Mouse (Mus musculus): Measurements from ENCODE around the gene Tmem150a. TPM values are rescaled to one million over a fixed set of nuclear protein-coding genes. Genes with fewer than 3 reads are reported as not detected.

Gene Tmem150a
- polyA plus RNA-seq (2014; fragmentation: Nextera tagmentation; extraction: Ambion mirVana): 15.4 and 28.7 TPM in 2 replicates

- H3K4me3 ChIP-seq (ENCODE audit: low read depth, low read length): peak within 1 kb of the TSS; percentile 46
- peak within 1 kb of the TSS; percentile 61 for H3K4me2 ChIP-seq (ENCODE audit: low read depth, low read length)
- peak within 1 kb of the TSS; percentile 52 for H3K27ac ChIP-seq (ENCODE audit: low read depth, low read length)
- no peaks in the 10 kb centered on the region for H3K27me3 ChIP-seq (ENCODE audit: control insufficient read depth, insufficient read depth, low read length)
- ATAC-seq (ENCODE audit: low read depth): peak; percentile 90
- H3K4me1 ChIP-seq (ENCODE audit: control insufficient read depth, insufficient read depth, low read length): 0 out of 2 replicates have a peak, but pooled peaks cover 9% of the 10 kb centered on the region
- 0% methylated on average over 64 of the region's 71 CpGs for WGBS
- peak within 1 kb of the TSS; percentile 72 for H3K9ac ChIP-seq (replicated peaks; ENCODE audit: low read depth, low read length)
- H3K9me3 ChIP-seq (ENCODE audit: control insufficient read depth, low read length): no peaks in the 10 kb centered on the region
- peaks cover 13% of the 10 kb centered on the region; the same call in 1 of the 2 replicates for H3K36me3 ChIP-seq (ENCODE audit: control insufficient read depth, insufficient read depth, low read length)
Observed at GRCm38 (mm10) chr6:72355066-72355911, at the start of gene Tmem150a. Gene Tmem150a, plus strand, starts transcription at chr6:72355447.

GRCm38 (mm10) chr6:72312198-72312597 lies 43.0 kb upstream of the Tmem150a start:
- 96% methylated on average over 3 of the region's 3 CpGs for WGBS
- H3K9me3 ChIP-seq (ENCODE audit: control insufficient read depth, low read length): no peaks in the 10 kb centered on the region
- H3K4me3 ChIP-seq (ENCODE audit: low read depth, low read length): no peak overlapping the region
- no peaks in the 10 kb centered on the region for H3K4me1 ChIP-seq (ENCODE audit: control insufficient read depth, insufficient read depth, low read length)
- no peak overlapping the region for H3K9ac ChIP-seq (replicated peaks; ENCODE audit: low read depth, low read length)
- no peak overlapping the region for H3K4me2 ChIP-seq (ENCODE audit: low read depth, low read length)
- no peak overlapping the region for H3K27ac ChIP-seq (ENCODE audit: low read depth, low read length)
- peaks cover 6% of the 10 kb centered on the region; the same call in 1 of the 2 replicates for H3K36me3 ChIP-seq (ENCODE audit: control insufficient read depth, insufficient read depth, low read length)
- no peaks in the 10 kb centered on the region for H3K27me3 ChIP-seq (ENCODE audit: control insufficient read depth, insufficient read depth, low read length)
- ATAC-seq (ENCODE audit: low read depth): no peak

- no peak overlapping the region for H3K27ac ChIP-seq (ENCODE audit: low read depth, low read length)
- no peaks in the 10 kb centered on the region for H3K9me3 ChIP-seq (ENCODE audit: control insufficient read depth, low read length)
- 87% methylated on average over 11 of the region's 11 CpGs for WGBS
- no peaks in the 10 kb centered on the region for H3K27me3 ChIP-seq (ENCODE audit: control insufficient read depth, insufficient read depth, low read length)
- no peak overlapping the region for H3K4me2 ChIP-seq (ENCODE audit: low read depth, low read length)
- no peak overlapping the region for H3K9ac ChIP-seq (replicated peaks; ENCODE audit: low read depth, low read length)
- no peak for ATAC-seq (ENCODE audit: low read depth)
- no peak overlapping the region for H3K4me3 ChIP-seq (ENCODE audit: low read depth, low read length)
- no peaks in the 10 kb centered on the region for H3K4me1 ChIP-seq (ENCODE audit: control insufficient read depth, insufficient read depth, low read length)
- peaks cover 12% of the 10 kb centered on the region for H3K36me3 ChIP-seq (ENCODE audit: control insufficient read depth, insufficient read depth, low read length)
Observed at GRCm38 (mm10) chr6:72313124-72313867, 42.0 kb upstream of the Tmem150a start.

GRCm38 (mm10) chr6:72315384-72315783 lies 39.9 kb upstream of the Tmem150a start:
- H3K27me3 ChIP-seq (ENCODE audit: control insufficient read depth, insufficient read depth, low read length): no peaks in the 10 kb centered on the region
- no peak for ATAC-seq (ENCODE audit: low read depth)
- no peak overlapping the region for H3K4me3 ChIP-seq (ENCODE audit: low read depth, low read length)
- H3K4me2 ChIP-seq (ENCODE audit: low read depth, low read length): no peak overlapping the region
- no peak overlapping the region for H3K9ac ChIP-seq (replicated peaks; ENCODE audit: low read depth, low read length)
- no peaks in the 10 kb centered on the region for H3K4me1 ChIP-seq (ENCODE audit: control insufficient read depth, insufficient read depth, low read length)
- H3K27ac ChIP-seq (ENCODE audit: low read depth, low read length): no peak overlapping the region
- H3K36me3 ChIP-seq (ENCODE audit: control insufficient read depth, insufficient read depth, low read length): peaks cover 32% of the 10 kb centered on the region
- H3K9me3 ChIP-seq (ENCODE audit: control insufficient read depth, low read length): no peaks in the 10 kb centered on the region
- 86% methylated on average over 2 of the region's 2 CpGs for WGBS

- Histone ChIP-seq H3K36me3 (ENCODE audit: control insufficient read depth, insufficient read depth, low read length) (peaks cover 39% of the 10 kb centered on the region), H3K9me3 (ENCODE audit: control insufficient read depth, low read length) (no peaks in the 10 kb centered on the region), H3K27ac (ENCODE audit: low read depth, low read length) (no peak overlapping the region), H3K9ac (replicated peaks; ENCODE audit: low read depth, low read length) (no peak overlapping the region), H3K4me1 (ENCODE audit: control insufficient read depth, insufficient read depth, low read length) (no peaks in the 10 kb centered on the region), H3K4me3 (ENCODE audit: low read depth, low read length) (no peak overlapping the region), H3K27me3 (ENCODE audit: control insufficient read depth, insufficient read depth, low read length) (no peaks in the 10 kb centered on the region), H3K4me2 (ENCODE audit: low read depth, low read length) (no peak overlapping the region)
- no peak for ATAC-seq (ENCODE audit: low read depth)
- WGBS: 96% methylated on average over 1 of the region's 1 CpGs
Observed at GRCm38 (mm10) chr6:72316044-72316443, 39.2 kb upstream of the Tmem150a start.

GRCm38 (mm10) chr6:72318440-72318839 lies 36.8 kb upstream of the Tmem150a start:
- Histone ChIP-seq H3K4me2 (ENCODE audit: low read depth, low read length) (no peak overlapping the region), H3K27ac (ENCODE audit: low read depth, low read length) (no peak overlapping the region), H3K4me1 (ENCODE audit: control insufficient read depth, insufficient read depth, low read length) (no peaks in the 10 kb centered on the region), H3K4me3 (ENCODE audit: low read depth, low read length) (no peak overlapping the region), H3K36me3 (ENCODE audit: control insufficient read depth, insufficient read depth, low read length) (peaks cover 47% of the 10 kb centered on the region), H3K27me3 (ENCODE audit: control insufficient read depth, insufficient read depth, low read length) (no peaks in the 10 kb centered on the region), H3K9me3 (ENCODE audit: control insufficient read depth, low read length) (no peaks in the 10 kb centered on the region), H3K9ac (replicated peaks; ENCODE audit: low read depth, low read length) (no peak overlapping the region)
- no peak for ATAC-seq (ENCODE audit: low read depth)
- 86% methylated on average over 5 of the region's 5 CpGs for WGBS

GRCm38 (mm10) chr6:72319019-72319418 lies 36.2 kb upstream of the Tmem150a start:
- H3K4me1 ChIP-seq (ENCODE audit: control insufficient read depth, insufficient read depth, low read length): no peaks in the 10 kb centered on the region
- H3K27ac ChIP-seq (ENCODE audit: low read depth, low read length): no peak overlapping the region
- H3K27me3 ChIP-seq (ENCODE audit: control insufficient read depth, insufficient read depth, low read length): no peaks in the 10 kb centered on the region
- no peak overlapping the region for H3K4me2 ChIP-seq (ENCODE audit: low read depth, low read length)
- no peaks in the 10 kb centered on the region for H3K9me3 ChIP-seq (ENCODE audit: control insufficient read depth, low read length)
- no peak overlapping the region for H3K9ac ChIP-seq (replicated peaks; ENCODE audit: low read depth, low read length)
- WGBS: 86% methylated on average over 11 of the region's 11 CpGs
- ATAC-seq (ENCODE audit: low read depth): no peak
- H3K4me3 ChIP-seq (ENCODE audit: low read depth, low read length): no peak overlapping the region
- peaks cover 47% of the 10 kb centered on the region for H3K36me3 ChIP-seq (ENCODE audit: control insufficient read depth, insufficient read depth, low read length)

GRCm38 (mm10) chr6:72322936-72323335 lies 32.3 kb upstream of the Tmem150a start:
- Histone ChIP-seq H3K27ac (ENCODE audit: low read depth, low read length) (no peak overlapping the region), H3K9me3 (ENCODE audit: control insufficient read depth, low read length) (no peaks in the 10 kb centered on the region), H3K27me3 (ENCODE audit: control insufficient read depth, insufficient read depth, low read length) (no peaks in the 10 kb centered on the region), H3K9ac (replicated peaks; ENCODE audit: low read depth, low read length) (no peak overlapping the region), H3K4me2 (ENCODE audit: low read depth, low read length) (no peak overlapping the region), H3K4me3 (ENCODE audit: low read depth, low read length) (no peak overlapping the region), H3K4me1 (ENCODE audit: control insufficient read depth, insufficient read depth, low read length) (no peaks in the 10 kb centered on the region), H3K36me3 (ENCODE audit: control insufficient read depth, insufficient read depth, low read length) (peaks cover 64% of the 10 kb centered on the region)
- ATAC-seq (ENCODE audit: low read depth): no peak
- 84% methylated on average over 3 of the region's 3 CpGs for WGBS
